Mouse (Mus musculus): ENCODE measurements around the gene Fasn.

Gene Fasn

DNA sequence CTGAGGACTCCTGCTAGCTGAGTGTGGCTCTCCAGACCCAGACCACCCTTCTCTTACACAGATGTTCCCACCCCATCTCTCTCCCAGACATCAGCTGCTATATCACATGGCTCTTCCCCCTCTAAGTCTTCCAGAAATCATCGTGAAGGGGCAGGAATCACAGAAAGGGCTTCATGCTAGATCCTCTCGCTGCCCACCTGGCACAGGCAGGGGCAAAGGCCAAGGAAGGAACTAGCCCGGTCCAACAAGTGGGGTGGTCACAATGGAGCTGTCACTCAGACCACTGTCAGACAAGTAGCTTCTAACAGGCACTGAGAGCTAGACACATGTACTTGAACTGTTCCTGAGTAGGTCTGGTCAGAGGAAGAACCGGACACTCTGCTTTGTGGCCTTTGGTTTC lies 4.1 kb upstream of the Fasn start:
- no peak for DNase-seq (ENCODE audit: low spot score)

- no peak for DNase-seq (ENCODE audit: low spot score)
Measured at GRCm38 (mm10) chr11:120826016-120826953, 1.9 kb upstream of the Fasn start.

- no peak for DNase-seq (ENCODE audit: low spot score)
Measured at GRCm38 (mm10) chr11:120825289-120825863, 1.0 kb upstream of the Fasn start.

DNA sequence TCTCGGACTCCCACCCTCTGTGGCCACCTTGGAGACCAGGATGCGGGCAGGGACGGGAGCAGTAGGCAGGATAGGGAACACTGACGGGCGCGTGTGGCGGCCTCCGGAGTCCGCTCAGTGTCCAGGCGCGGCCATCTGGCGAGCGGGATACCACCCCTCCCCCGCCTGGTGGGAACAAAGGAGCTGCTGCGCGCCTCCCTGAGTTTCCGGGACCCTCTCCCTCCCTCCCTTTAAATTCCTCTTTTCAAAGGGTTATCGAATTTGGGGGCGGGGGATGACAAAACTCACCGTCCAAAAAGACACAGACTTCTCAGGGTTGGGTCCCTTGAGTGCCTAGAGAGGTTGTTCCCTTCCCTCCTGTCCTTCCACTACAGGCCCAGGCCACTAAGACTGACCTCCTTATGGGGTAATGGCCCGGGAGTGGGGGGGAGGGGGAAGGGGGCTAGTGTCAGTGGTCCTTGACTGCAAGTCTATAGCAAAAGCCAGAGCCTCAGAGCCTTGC lies 491 bp upstream of the Fasn start:
- DNase-seq (ENCODE audit: low spot score), result no peak

DNA sequence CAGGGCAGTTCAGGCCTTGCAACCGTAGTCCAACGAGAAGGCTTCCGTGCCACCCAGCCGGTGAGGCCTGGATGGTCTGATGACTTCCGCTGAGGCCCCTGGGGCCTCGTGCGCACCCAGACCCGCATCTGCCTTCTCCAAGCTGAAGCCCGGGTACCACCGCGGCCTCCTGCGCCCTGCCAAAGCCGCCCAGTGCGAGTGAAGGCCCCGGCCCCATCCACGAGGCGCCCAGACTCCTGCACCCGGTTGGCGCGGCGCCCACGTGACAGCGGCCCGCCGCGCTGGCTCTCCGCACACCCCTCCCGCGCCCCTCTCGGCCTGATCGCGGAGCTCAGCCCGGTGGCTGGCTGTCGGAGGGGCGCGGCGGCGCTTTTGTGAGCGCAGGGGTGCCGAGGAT lies 798 bp downstream of the Fasn start:
- no peak for DNase-seq (ENCODE audit: low spot score)

DNA sequence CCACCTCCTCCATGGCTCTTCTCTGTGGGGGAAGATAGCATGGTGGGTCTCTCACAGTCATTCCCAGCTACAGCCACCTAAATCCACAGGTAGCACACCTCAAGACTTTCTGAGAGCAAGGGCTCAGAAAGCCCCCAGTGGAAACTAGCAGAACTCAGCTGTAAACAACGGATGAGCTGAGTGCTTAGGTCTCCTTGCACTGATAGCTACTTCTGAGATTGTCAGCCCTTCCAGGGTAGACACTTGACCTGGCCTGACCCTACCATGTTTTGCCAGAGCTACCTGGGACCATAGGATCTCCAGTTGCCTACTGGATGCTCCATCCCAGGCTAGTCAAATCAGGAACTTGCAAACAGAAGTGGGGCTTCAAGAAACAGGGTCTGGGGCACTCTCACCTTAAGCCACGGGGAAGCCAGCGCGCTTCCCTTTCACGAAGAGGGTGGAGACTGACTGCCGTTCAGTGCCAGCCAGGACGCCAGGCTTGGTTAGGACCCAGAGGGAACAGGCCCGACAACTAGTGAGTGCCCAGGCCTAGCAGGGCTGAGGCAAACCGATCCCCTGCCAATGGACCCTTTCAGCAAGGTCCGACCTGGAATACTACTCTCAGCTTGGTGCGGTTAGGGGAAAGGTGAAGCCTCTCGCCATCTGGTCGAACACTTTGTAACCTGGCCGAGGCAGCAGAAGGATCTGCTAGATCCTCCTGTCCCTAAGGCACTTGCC lies 1.4 kb downstream of the Fasn start:
- DNase-seq (ENCODE audit: low spot score), result no peak

- DNase-seq (ENCODE audit: low spot score), result no peak
Measured at GRCm38 (mm10) chr11:120822321-120822720, 2.0 kb downstream of the Fasn start.

- peak; percentile 47 for DNase-seq (ENCODE audit: low spot score)
Measured at GRCm38 (mm10) chr11:120821076-120821922, 3.0 kb downstream of the Fasn start.

DNA sequence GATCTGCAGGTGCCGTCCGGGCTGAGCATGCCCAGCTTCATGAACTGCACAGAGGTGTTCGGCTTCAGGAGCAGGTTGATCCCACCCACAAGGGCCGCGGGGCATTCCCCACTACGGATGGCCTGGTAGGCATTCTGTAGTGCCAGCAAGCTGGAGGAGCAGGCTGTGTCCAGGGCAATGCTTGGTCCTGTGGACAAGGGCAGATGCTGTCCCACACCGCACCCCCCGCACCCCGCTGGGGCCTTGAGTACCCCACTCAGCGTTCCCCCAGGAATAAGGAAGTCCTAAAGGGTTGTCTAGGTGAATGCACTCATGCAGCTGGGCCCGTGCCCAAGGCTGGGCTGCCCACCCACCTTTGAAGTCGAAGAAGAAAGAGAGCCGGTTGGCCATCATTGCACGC lies 3.8 kb downstream of the Fasn start:
- DNase-seq (ENCODE audit: low spot score), result no peak

DNA sequence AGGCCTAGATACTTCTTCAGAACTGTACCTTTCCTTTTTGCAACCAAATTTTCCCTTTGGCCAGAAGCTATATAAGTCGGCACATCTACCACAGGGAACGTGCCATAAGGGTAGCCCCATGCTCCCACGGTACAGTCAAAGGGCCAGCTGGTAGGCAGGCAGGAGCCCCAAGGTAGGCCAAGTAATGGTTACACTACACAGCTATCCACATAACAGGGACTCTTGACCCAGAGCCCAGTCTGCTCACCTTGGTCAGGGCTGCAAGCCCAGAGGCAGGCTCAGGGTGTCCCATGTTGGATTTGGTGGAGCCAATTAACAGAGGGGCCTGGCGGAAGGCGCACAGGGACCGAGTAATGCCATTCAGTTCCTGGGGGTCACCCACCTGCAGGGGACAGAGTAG lies 4.8 kb downstream of the Fasn start:
- DNase-seq (ENCODE audit: low spot score), result no peak

GRCm38 (mm10) chr11:120818251-120818650 lies 6.1 kb downstream of the Fasn start:
- DNase-seq (ENCODE audit: low spot score), result no peak

GRCm38 (mm10) chr11:120817358-120817757 lies 7.0 kb downstream of the Fasn start:
- no peak for DNase-seq (ENCODE audit: low spot score)

DNA sequence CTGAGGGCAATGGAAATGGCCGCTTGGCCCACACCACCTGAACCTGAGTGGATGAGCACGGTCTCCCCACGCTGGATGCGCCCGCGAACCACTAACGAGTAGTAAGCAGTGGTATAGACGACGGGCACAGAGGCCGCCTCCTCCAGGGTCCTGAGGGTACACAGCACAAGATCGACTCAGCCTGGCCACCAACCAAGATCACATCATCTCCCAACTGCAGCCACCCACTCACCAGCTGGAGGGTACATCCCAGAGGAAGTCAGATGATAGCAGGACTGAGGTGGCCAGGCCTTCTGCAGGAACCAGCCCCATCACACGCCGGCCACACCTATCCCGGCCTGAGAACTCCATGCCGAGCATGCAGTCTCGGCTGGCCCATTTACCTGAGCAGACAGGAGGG lies 12.3 kb downstream of the Fasn start:
- DNase-seq (ENCODE audit: low spot score), result no peak

- DNase-seq (ENCODE audit: low spot score), result no peak
Measured at GRCm38 (mm10) chr11:120808010-120808409, 16.3 kb downstream of the Fasn start.

GRCm38 (mm10) chr11:120805375-120806298 lies 18.7 kb downstream of the Fasn start:
- no peak for DNase-seq (ENCODE audit: low spot score)

DNA sequence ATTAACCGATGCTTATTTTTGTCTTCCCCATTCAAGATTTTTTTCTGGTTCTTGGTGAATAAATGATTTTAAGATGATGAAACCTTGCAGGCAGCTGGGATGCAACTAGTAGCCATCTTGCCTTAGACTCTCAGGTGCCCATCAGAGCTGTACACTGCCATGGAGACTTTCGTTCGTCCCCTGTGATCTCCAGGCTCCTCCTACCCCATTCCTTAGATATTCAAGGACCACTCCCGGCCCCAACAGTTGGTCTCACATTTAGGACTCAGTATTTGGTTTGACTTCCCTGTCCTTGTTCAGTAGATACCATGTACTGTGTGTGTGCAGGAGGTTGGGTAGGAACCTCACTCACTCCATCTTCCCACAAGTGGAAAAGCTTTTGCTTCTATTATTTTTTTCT lies 19.6 kb downstream of the Fasn start:
- no peak for DNase-seq (ENCODE audit: low spot score)

DNA sequence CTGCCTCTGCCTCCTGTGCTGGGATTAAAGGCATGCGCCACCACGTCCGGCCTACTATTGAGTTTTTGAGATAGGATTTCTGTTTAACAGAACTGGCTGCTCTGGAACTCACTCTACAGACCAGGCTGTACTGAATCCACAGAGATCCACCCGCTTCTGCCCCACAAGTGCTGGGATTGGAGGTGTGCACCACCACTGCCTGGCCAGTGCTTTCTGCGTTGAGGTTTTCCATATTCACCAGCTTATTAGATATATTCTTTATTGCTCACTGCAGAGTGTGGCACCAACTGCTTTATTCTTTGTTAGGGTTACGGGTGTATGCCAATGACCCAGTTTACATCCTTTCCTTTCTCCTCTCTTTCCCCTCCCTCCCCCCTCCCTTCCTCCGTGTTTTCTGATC lies 20.1 kb downstream of the Fasn start:
- DNase-seq (ENCODE audit: low spot score), result no peak

- peak; percentile 94 for DNase-seq (ENCODE audit: low spot score)
Measured at GRCm38 (mm10) chr11:120800061-120800904, 24.1 kb downstream of the Fasn start.

GRCm38 (mm10) chr11:120799316-120799890 lies 24.9 kb downstream of the Fasn start:
- DNase-seq (ENCODE audit: low spot score), result peak; percentile 51
